Mouse (Mus musculus) left cerebral cortex, postnatal 25 days (tissue): ENCODE results near the gene Tenm1. TPM values are rescaled to one million over a fixed set of nuclear protein-coding genes. Genes with fewer than 3 reads are reported as not detected.

ENCODE experiments used
- DNase-seq, 2 experiments: peaks; one replicate each; pipeline ENCODE4 v3.0.0; 2022; ENCODE audit warnings: low spot score in 2 of 2, mixed read lengths in 1 of 2
- intact Hi-C: fragments of 180-260 bp; cut with DNase I; formaldehyde crosslinking; loops from one replicate; pipeline ENCODE4 v1.15.1; 2025
- total RNA-seq, 2 experiments: library from RNA; stranded (reverse); gene quantifications; 2 replicates each; pipeline ENCODE4 v1.2.3; 2021

The Tenm1 gene
- total RNA-seq, 2 experiments from 2014 or later = 47.3 to 54.6 TPM

DNA sequence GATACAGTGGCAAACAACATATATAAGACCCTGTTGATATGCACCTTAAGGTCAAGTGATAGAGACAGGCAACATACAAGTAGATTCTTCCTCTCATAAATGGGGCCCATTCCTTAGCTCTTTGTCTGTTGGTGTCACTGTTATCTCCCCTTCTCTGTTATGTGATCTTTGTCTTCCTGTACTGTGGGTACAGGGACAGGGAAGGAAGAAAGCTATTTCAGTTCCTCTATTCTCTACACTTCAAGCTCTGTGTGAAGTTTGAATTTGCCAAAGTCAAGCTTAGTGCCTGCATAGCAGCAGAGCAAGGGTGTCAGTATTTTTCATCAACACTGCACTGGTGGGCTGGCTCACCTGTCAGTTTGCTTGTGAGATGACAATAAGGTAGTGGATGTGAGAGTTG, 928.4 kb downstream of the Tenm1 start:
- intact Hi-C loops = no loop called here

DNA sequence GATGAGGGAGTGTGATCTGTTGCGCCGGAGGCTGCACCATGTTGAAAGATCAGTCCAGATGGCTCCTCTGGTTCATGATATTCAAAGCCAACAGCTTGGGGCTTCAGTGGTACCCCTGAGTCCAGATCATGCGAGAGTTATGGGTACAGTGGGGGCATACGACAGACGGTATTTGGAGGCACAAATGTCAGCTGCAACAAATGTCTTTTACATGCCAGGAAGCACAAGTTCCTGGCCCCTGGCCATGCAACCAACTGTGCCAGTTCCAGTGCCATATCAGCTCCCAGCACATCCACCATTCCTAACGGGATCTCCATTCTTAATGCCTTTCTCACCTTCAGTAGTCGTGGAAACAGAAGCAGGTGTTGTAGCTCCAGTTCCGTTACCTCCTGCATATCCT, 938.6 kb downstream of the Tenm1 start:
- DNase-seq = no peak
- intact Hi-C loops = no loop called here

More for the DNA sequence above, 928.4 kb downstream of the Tenm1 start:
- no peak for DNase-seq

DNA sequence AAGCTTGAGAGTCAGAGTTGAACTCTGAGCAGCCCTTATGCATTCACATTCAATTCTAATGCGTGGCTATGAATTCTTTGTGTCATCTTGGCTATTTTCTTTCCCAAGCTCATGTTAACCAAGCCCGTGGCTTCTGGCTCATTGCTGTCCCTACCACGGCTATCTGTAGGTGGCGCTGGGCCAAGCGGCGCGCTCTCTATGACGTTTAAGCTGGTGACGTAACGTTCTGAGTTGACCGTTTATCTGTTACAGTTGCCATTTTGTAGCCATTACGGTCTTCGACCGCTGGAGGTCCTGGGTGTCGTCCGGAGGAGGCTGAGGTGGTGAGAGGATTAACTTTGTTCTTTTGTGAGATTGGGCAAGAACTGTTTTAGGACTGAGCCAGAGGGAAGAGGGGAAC, 939.5 kb downstream of the Tenm1 start, which contains the start of gene Tex13c2:
Tex13c2 (plus strand) TSS at position 246 of the 400 bp plus-strand sequence.
- intact Hi-C loops = no loop called here
- no peak for DNase-seq

Other genes with a start within 250 kb of the Tenm1 start
- not detected for gene Tex13c1, start 162.0 kb upstream of the Tenm1 start, total RNA-seq